20 mouse cellular contexts compared by ENCODE assay signal in genomic region chr16:92104951-92105350, GRCm38 (mm10). TPM values are rescaled to one million over a fixed set of nuclear protein-coding genes. Genes with fewer than 3 reads are reported as not detected.
DNase-seq lines count a peak whose midpoint lies in the region; ATAC-seq and TF ChIP-seq lines count a peak whose summit lies in the region.
"Had no signal": no experiment of that assay in that cellular context is flagged by ENCODE, and none has a peak within 500 bp of the region (broad histone marks: within the 10 kb centered on the region; RNA-seq: fewer than 3 reads in every experiment).

No protein-coding gene starts in this region.

- H3K36me3 ChIP-seq in kidney, adult 2 months (ENCODE audit: control insufficient read depth, insufficient read depth, low read length): no peaks in the 10 kb centered on the region
- H3K36me3 ChIP-seq in midbrain, embryonic 10.5 days: peaks cover 24% of the 10 kb centered on the region
- no peaks in the 10 kb centered on the region for H3K36me3 ChIP-seq in midbrain, embryonic 15.5 days (replicated peaks)

- H3K4me2 ChIP-seq in midbrain, embryonic 15.5 days: no peak overlapping the region
- H3K4me2 ChIP-seq: embryonic facial prominence, embryonic 12.5 days; forebrain, embryonic 12.5 days; heart, embryonic 12.5 days; hindbrain, embryonic 13.5 days had no signal

- no peak overlapping the region for H3K9ac ChIP-seq in midbrain, embryonic 15.5 days
- H3K9ac ChIP-seq: embryonic facial prominence, embryonic 12.5 days; forebrain, embryonic 12.5 days; forebrain, postnatal 0 days; hindbrain, embryonic 13.5 days had no signal

- peaks cover 32% of the 10 kb centered on the region; the same call in 1 of the 2 replicates for H3K4me1 ChIP-seq in kidney, adult 2 months (ENCODE audit: control insufficient read depth, insufficient read depth, low read length)
- H3K4me1 ChIP-seq in midbrain, embryonic 10.5 days: peaks cover 41% of the 10 kb centered on the region
- H3K4me1 ChIP-seq in midbrain, embryonic 15.5 days: peaks cover 7% of the 10 kb centered on the region; the same call in 1 of the 2 replicates

- TF ChIP-seq POLR2A in kidney, adult 2 months (IDR thresholded peaks at IDR 0.05; ENCODE audit: low read depth, low read length): no peak

- H3K27me3 ChIP-seq in kidney, adult 2 months (replicated peaks; ENCODE audit: control insufficient read depth, insufficient read depth, low read length): no peaks in the 10 kb centered on the region
- no peaks in the 10 kb centered on the region for H3K27me3 ChIP-seq in midbrain, embryonic 10.5 days (ENCODE audit: low read depth, poor library complexity, severe bottlenecking)
- H3K27me3 ChIP-seq in midbrain, embryonic 15.5 days (replicated peaks): no peaks in the 10 kb centered on the region
- H3K27me3 ChIP-seq: embryonic facial prominence, embryonic 12.5 days; forebrain, embryonic 12.5 days; heart, embryonic 12.5 days; hindbrain, embryonic 13.5 days had no signal

- peak overlapping the region; percentile 62 for H3K27ac ChIP-seq in kidney, adult 2 months (ENCODE audit: insufficient read depth, low read depth, low read length)
- H3K27ac ChIP-seq in midbrain, embryonic 10.5 days (replicated peaks): peak overlapping the region; percentile 69; the same call in 1 of the 2 replicates
- H3K27ac ChIP-seq in midbrain, embryonic 15.5 days: no peak overlapping the region
- H3K27ac ChIP-seq: embryonic facial prominence, embryonic 12.5 days; hindbrain, embryonic 13.5 days; hindbrain, postnatal 0 days had no signal

- WGBS in kidney, adult 2 months: 79% methylated on average over 2 of the region's 2 CpGs
- WGBS in midbrain, embryonic 10.5 days: 96% methylated on average over 2 of the region's 2 CpGs
- 96% methylated on average over 2 of the region's 2 CpGs for WGBS in midbrain, embryonic 15.5 days

- H3K4me3 ChIP-seq in kidney, adult 2 months (ENCODE audit: insufficient read depth, low read depth, low read length): no peak overlapping the region
- no peak overlapping the region for H3K4me3 ChIP-seq in midbrain, embryonic 10.5 days
- no peak overlapping the region for H3K4me3 ChIP-seq in midbrain, embryonic 15.5 days
- H3K4me3 ChIP-seq: embryonic facial prominence, embryonic 12.5 days; forebrain, embryonic 12.5 days; heart, embryonic 12.5 days; hindbrain, embryonic 13.5 days had no signal

- peak; percentile 78 for ATAC-seq in frontal cortex, adult (ENCODE audit: low TSS enrichment)
- ATAC-seq in midbrain, embryonic 15.5 days (replicated peaks): no peak
- ATAC-seq: forebrain, postnatal 0 days; hindbrain, postnatal 0 days had no signal

- DNase-seq in frontal cortex, postnatal 36 days (ENCODE audit: low spot score in 2 of 2): no peak
- no peak for DNase-seq in kidney, adult 2 months
- DNase-seq in kidney, postnatal 10 days: no peak
- DNase-seq in midbrain, embryonic 10.5 days (ENCODE audit: low spot score): no peak
- peak; percentile 61 for DNase-seq in brain, adult 2 months (ENCODE audit: low read depth, low spot score)
- no peak for DNase-seq in cerebellum, adult 9-11 months
- DNase-seq: cerebellum, adult 18-20 months; cerebellum, postnatal 10 days; forebrain, postnatal 0 days; gastrocnemius, postnatal 36 days; heart, adult 18-20 months had no signal

- no peak for TF ChIP-seq CTCF in kidney, adult 2 months (conservative IDR thresholded peaks at IDR 0.05; ENCODE audit: insufficient read depth, insufficient read length, low read depth, low read length)

- no peaks in the 10 kb centered on the region for H3K9me3 ChIP-seq in midbrain, embryonic 10.5 days (replicated peaks)
- H3K9me3 ChIP-seq in midbrain, embryonic 15.5 days: no peaks in the 10 kb centered on the region
- H3K9me3 ChIP-seq: embryonic facial prominence, embryonic 12.5 days; forebrain, embryonic 12.5 days; heart, embryonic 12.5 days; hindbrain, embryonic 13.5 days had no signal

RNA-seq across cellular contexts. Expression of gene Slc5a3, which starts 46.8 kb away (rescaled TPM):
- 17.1 and 17.6 TPM in 2 replicates for polyA plus RNA-seq in kidney, adult 2 months (2012; rRNA removed)
- 10.0 and 10.5 TPM in 2 replicates for polyA plus RNA-seq in midbrain, embryonic 10.5 days (2016; fragmentation: Nextera tagmentation; extraction: Ambion mirVana)
- 18.3 and 21.3 TPM in 2 replicates for polyA plus RNA-seq in midbrain, embryonic 15.5 days (2015; fragmentation: Nextera tagmentation; extraction: Ambion mirVana)

RNA-seq across cellular contexts. Expression of gene Gm49711, which starts 46.8 kb away (rescaled TPM):
- 0.16 TPM in 1 of 2 replicates, not detected in the other for polyA plus RNA-seq in kidney, adult 2 months (2012; rRNA removed)
- polyA plus RNA-seq in midbrain, embryonic 10.5 days (2016; fragmentation: Nextera tagmentation; extraction: Ambion mirVana): 0.11 TPM in 1 of 2 replicates, not detected in the other
- 0.72 and 0.73 TPM in 2 replicates for polyA plus RNA-seq in midbrain, embryonic 15.5 days (2015; fragmentation: Nextera tagmentation; extraction: Ambion mirVana)
- polyA plus RNA-seq: heart, embryonic 16.5 days; intestine, embryonic 14.5 days had no signal

RNA-seq across cellular contexts. Expression of gene Mrps6, which starts 46.9 kb away (rescaled TPM):
- 99.2 and 129 TPM in 2 replicates for polyA plus RNA-seq in kidney, adult 2 months (2012; rRNA removed)
- 123 and 133 TPM in 2 replicates for polyA plus RNA-seq in midbrain, embryonic 10.5 days (2016; fragmentation: Nextera tagmentation; extraction: Ambion mirVana)
- 156 and 163 TPM in 2 replicates for polyA plus RNA-seq in midbrain, embryonic 15.5 days (2015; fragmentation: Nextera tagmentation; extraction: Ambion mirVana)
